Mouse (Mus musculus): ENCODE measurements around the gene Cryzl2.

GRCm38 (mm10) chr1:157537636-157538035, 79.3 kb downstream of the Cryzl2 start:
- TF ChIP-seq GATA1 (IDR thresholded peaks at IDR 0.05; ENCODE audit: low read length) (no peak), TAL1 (IDR thresholded peaks at IDR 0.05; ENCODE audit: low read length) (no peak)

Measured in erythroblast, embryonic 14.5 days (primary cell).